Mouse (Mus musculus) embryonic facial prominence, embryonic 10.5 days (tissue): ENCODE results near the gene Coro1c. TPM values are rescaled to one million over a fixed set of nuclear protein-coding genes. Genes with fewer than 3 reads are reported as not detected.

Experiments
- DNase-seq: peaks from one replicate; pipeline ENCODE4 v3.0.0-alpha.2; 2017; ENCODE audit warnings: low spot score
- H3K27ac ChIP-seq: fragments of 300-500 bp; sonication (generic); replicated peaks from 2 replicates; pipeline ENCODE4 v1.5.1; 2016; ENCODE audit warnings: mild to moderate bottlenecking
- H3K27me3 ChIP-seq: fragments of 300-500 bp; sonication (generic); replicated peaks from 2 replicates; pipeline ENCODE4 v1.6.1; 2016; ENCODE audit warnings: low read depth, mild to moderate bottlenecking; ENCODE audit not compliant: poor library complexity, severe bottlenecking
- H3K36me3 ChIP-seq: fragments of 300-500 bp; sonication (generic); replicated peaks from 2 replicates; pipeline ENCODE4 v1.6.1; 2016; ENCODE audit warnings: mild to moderate bottlenecking, moderate library complexity
- H3K4me1 ChIP-seq: fragments of 300-500 bp; sonication (generic); 2 replicates; pipeline ENCODE4 v1.6.1; 2016
- H3K4me3 ChIP-seq: fragments of 300-500 bp; sonication (generic); 2 replicates; pipeline ENCODE4 v1.5.1; 2016; ENCODE audit warnings: mild to moderate bottlenecking, moderate library complexity
- H3K9me3 ChIP-seq: fragments of 300-500 bp; sonication (generic); 2 replicates; pipeline ENCODE4 v1.6.1; 2016; ENCODE audit warnings: mild to moderate bottlenecking
- WGBS: fragments of 180-500 bp; shearing (Covaris S2); methylation state at CpG from one replicate; pipeline ENCODE4 v1.1.7; 2016; 5-methylcytosine and 5-hydroxymethylcytosine counted together
- polyA plus RNA-seq: library from polyadenylated mRNA; unstranded; fragments of >200 nt; fragmentation: Nextera tagmentation; extraction: Ambion mirVana; gene quantifications from 2 replicates; pipeline ENCODE4 v1.2.1, GENCODE M21; 2016

Gene Coro1c
- polyA plus RNA-seq, 1 experiment from 2014 or later, result 178 TPM

DNA sequence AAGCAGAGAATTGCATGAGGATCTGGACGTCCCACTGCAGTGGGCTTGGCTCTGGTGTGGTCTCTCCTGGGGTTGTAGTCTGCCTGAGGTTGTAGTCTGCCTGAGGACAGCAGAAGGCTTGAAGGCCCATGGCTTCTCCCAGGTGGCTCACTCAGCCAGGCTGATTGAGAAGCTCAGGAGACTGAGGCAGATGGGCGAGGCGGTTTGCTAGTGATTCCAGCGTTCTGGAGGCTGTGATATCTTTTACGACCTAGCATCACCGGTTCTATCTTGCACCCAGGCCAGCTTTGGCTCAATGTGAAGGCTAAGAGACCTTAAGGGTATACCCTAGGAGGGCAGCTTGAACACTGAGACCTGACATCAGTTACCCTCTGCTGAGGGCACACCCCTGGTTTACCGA, 10.5 kb upstream of the Coro1c start:
- DNase-seq, result no peak
- 84% methylated on average over 7 of the region's 7 CpGs for WGBS
- peaks cover 40% of the 10 kb centered on the region for H3K4me1 ChIP-seq
- no peaks in the 10 kb centered on the region for H3K9me3 ChIP-seq
- H3K27me3 ChIP-seq, result no peaks in the 10 kb centered on the region
- H3K4me3 ChIP-seq, result no peak overlapping the region
- peak overlapping the region; percentile 55; the same call in 1 of the 2 replicates for H3K27ac ChIP-seq
- no peaks in the 10 kb centered on the region for H3K36me3 ChIP-seq

DNA sequence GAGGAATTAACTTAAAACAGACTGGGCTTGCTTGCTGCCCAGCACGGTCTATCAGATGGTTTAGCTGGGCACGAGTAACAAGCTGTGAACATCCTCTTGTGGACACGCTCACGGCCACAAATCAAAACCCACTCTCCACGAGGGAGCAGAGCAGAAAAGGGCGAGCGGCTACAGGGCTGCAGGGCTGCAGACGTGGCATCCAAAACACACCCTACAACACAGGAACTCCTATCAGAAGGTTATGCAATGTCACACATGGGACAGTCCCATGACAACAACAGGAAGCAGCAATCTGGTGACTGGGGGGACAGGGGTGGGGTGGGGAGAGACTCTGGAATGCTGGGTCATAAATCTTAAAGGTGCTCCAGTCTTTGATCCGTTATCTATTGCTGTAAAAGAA, 10.1 kb upstream of the Coro1c start:
- Histone ChIP-seq H3K27ac (peak overlapping the region; percentile 55; the same call in 1 of the 2 replicates), H3K4me1 (peaks cover 40% of the 10 kb centered on the region)
- 57% methylated on average over 9 of the region's 9 CpGs for WGBS

DNA sequence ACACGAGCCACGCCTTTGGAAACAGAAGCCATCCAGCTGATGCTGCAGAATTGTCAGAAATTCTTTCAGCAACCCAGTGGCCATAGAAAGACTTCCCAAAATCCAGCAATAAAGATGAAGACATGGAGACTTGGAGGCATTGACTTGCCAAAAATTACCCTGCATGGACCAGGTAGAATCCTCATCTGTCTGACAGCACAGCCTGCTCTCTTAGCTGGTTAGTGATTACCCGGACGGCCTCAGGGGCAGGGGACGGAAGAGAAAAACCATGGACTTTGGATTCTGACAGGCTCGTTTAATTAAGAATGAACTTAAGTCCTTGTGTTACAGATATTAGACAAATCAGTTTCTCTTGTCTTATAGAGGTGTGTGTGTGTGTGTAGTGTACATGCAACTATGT, 2.1 kb upstream of the Coro1c start:
- no peak for DNase-seq
- 65% methylated on average over 6 of the region's 6 CpGs for WGBS
- peaks cover 48% of the 10 kb centered on the region for H3K4me1 ChIP-seq

More for the DNA sequence above, 10.1 kb upstream of the Coro1c start:
- DNase-seq, result peak; percentile 39
- Histone ChIP-seq H3K4me3 (no peak overlapping the region), H3K27me3 (no peaks in the 10 kb centered on the region), H3K36me3 (no peaks in the 10 kb centered on the region), H3K9me3 (no peaks in the 10 kb centered on the region)

DNA sequence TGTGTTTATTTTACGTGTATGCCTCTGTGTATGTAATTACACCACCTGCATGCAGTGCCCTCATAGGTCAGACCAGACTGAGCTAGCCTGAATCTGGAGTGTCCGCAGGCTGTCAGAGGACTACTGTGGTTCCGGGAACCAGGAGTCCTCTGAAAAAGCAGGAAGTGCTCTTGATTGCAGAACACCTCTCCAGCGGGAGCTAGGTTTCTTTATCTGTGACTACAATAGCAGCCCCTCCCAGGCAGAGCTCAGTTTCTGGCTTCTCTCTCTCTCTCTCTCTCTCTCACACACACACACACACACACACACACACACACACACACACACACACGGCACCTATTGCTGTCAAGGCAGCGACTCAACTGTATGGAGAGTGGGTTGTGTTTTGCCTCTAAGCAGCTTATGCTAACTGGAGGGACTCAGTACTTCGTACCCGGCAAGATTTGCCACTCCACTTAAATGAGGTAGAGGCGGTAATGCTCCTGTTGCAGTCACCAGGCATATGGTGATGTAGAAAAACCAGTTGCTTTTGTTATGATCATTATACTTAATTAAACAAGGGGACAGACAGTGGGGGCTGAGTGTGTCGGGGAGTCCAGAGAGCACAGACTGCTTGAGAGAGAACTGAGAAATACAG, 1.6 kb upstream of the Coro1c start:
- Histone ChIP-seq H3K27ac (no peak overlapping the region; the same call in 1 of the 2 replicates), H3K27me3 (no peaks in the 10 kb centered on the region), H3K4me1 (peaks cover 54% of the 10 kb centered on the region), H3K9me3 (no peaks in the 10 kb centered on the region), H3K4me3 (no peak overlapping the region), H3K36me3 (no peaks in the 10 kb centered on the region)
- DNase-seq, result no peak
- WGBS, result 34% methylated on average over 10 of the region's 10 CpGs

More for the DNA sequence above, 2.1 kb upstream of the Coro1c start:
- Histone ChIP-seq H3K27me3 (no peaks in the 10 kb centered on the region), H3K4me3 (no peak overlapping the region), H3K9me3 (no peaks in the 10 kb centered on the region), H3K27ac (no peak overlapping the region; the same call in 1 of the 2 replicates), H3K36me3 (no peaks in the 10 kb centered on the region)

DNA sequence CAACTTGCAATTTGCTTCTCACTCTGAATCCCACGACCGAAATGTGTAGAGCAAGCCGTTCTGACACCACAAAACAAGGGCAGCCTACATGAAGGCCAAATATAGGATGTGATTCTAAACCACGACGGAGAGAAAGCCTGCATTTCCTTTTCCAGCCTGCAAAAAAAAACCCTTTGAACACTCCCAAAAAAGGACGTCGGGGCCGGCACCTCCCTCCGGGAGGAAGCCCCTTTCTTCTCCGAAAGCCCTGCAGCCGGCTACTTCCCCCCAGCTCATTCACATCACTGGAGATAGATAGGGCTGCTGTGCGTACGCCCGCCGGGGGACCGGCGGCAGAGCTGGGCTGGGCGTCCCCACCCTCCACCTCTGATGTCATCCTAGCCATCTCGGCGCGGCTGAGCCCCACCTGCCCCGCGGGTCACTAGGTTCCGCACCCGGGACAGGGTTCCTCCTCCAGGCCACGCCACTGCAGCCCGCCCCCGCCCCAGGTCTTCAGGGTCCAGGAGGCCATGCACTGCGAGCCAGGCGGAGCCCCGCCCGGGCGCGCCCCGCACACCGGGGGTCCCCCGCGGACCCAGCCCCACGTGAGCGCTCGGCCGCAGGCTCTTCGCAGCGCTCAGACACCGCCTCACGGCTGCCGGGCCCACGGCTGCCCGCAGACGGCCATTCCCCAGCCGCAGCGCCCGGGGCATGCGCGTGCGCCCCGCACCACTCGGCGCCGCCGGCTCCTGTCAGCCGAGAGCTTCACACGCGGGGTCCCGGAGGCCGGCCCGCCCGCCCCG, 581 bp downstream of the Coro1c start:
- Histone ChIP-seq H3K4me1 (peaks cover 67% of the 10 kb centered on the region), H3K36me3 (no peaks in the 10 kb centered on the region), H3K27me3 (no peaks in the 10 kb centered on the region), H3K4me3 (peak overlapping the region; percentile 99), H3K27ac (peak overlapping the region; percentile 97), H3K9me3 (no peaks in the 10 kb centered on the region)
- WGBS, result under 1% methylated on average over 69 of the region's 69 CpGs
- peak; percentile 76 for DNase-seq

DNA sequence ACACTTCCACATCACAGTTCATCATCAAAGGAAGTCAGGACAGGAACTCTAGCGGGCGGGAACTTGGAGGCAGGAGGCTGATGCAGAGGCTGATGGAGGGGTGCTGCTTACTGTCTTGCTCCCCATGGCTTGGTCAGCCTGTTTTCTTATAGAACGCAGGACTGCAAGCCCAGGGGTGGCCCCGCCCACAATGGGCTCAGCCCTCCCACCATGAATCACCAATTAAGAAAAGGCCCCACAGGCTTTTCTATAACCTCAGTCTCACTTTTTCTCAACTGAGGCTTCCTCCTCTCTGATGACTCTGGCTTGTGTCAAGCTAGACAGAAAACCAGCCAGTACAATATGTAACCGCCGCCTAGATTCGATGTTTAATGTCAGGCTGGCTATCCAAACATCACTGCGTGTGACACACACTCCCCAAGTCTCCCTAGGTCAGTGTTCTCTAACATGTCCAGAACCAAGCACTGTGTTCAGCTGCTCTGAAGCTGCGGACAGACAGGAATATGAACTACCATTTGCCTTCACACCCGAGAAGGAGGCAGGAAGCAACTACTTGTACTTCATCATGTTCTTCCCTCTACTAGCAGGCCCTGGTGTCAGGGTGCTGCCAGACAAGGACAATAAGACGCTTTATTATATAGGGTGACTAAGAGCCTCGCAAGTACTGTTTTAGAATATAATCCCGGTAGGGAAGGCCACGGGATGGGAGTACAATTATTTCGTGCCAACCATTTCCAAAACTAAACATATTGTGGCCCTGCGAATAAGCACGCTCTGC, 1.4 kb downstream of the Coro1c start:
- peaks cover 74% of the 10 kb centered on the region for H3K4me1 ChIP-seq
- H3K4me3 ChIP-seq, result peak overlapping the region; percentile 99
- WGBS, result 24% methylated on average over 17 of the region's 17 CpGs
- peak; percentile 68 for DNase-seq
- H3K27me3 ChIP-seq, result no peaks in the 10 kb centered on the region
- H3K9me3 ChIP-seq, result no peaks in the 10 kb centered on the region
- peak overlapping the region; percentile 97 for H3K27ac ChIP-seq
- H3K36me3 ChIP-seq, result no peaks in the 10 kb centered on the region

DNA sequence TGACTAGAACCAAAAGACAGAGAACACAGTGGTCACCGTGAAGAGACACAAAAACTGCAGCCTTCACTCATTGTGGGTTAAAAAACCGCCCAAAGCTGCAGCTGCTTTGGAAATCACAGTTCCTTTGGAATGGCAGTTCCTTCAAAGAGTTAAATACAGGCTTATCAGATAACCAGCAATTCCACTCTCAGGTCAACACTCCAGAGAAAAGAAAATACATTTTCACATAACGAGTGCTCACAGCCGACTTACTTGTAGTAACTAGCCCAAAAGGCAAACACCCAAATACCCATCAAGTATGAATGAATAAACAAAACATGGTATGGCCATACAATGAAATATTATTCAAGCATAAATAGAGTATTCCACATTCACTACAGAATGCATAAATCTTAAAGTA, 3.6 kb downstream of the Coro1c start:
- WGBS, result 45% methylated on average over 4 of the region's 4 CpGs
- H3K9me3 ChIP-seq, result no peaks in the 10 kb centered on the region
- no peak overlapping the region for H3K27ac ChIP-seq
- no peaks in the 10 kb centered on the region for H3K27me3 ChIP-seq
- H3K4me1 ChIP-seq, result peaks cover 79% of the 10 kb centered on the region
- H3K4me3 ChIP-seq, result no peak overlapping the region
- DNase-seq, result no peak
- H3K36me3 ChIP-seq, result no peaks in the 10 kb centered on the region

DNA sequence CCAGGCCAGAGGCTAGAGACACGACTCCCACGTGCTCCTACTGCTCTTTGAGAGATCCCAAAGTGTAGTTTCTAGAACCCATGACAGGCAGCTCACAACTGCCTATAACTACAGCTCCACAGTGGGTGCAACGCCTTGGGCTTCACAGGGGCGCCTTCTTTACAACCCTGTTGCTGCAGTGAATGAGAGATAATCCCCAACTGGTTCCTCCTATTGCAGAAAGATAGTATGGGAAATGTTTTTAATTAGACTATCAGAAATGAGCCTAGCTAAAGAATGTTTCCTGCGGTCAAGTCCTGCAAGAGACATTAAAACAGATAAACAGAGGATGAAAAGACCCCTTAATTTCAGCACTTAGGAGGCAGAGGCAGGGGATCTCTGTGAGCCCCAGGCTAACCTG, 5.6 kb downstream of the Coro1c start:
- Histone ChIP-seq H3K4me3 (no peak overlapping the region), H3K4me1 (peaks cover 71% of the 10 kb centered on the region), H3K27me3 (no peaks in the 10 kb centered on the region), H3K27ac (no peak overlapping the region), H3K9me3 (no peaks in the 10 kb centered on the region), H3K36me3 (peaks cover 3% of the 10 kb centered on the region; the same call in 1 of the 2 replicates)
- no peak for DNase-seq
- 75% methylated on average over 5 of the region's 5 CpGs for WGBS

DNA sequence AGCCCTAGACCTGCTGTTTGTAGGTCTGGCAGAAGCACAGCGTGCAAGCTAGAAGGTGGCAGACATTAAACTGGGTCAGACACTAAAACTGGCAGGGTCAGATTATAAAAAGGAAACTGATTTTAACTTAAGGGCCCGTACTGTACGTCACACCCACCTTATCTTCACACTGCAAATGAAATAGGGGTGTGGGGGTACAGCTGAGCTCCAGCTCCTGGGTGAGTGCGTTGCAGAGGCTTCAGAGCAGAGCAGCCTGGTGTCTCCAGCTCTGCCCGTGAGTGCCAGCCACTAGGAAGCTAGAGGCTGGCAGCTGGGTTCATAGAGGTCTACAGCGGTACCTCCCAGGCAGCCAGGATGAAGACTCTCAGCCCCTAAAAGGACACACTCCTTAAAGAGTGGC, 6.5 kb downstream of the Coro1c start:
- peaks cover 69% of the 10 kb centered on the region for H3K4me1 ChIP-seq
- H3K27ac ChIP-seq, result no peak overlapping the region
- no peaks in the 10 kb centered on the region for H3K9me3 ChIP-seq
- no peak for DNase-seq
- no peaks in the 10 kb centered on the region for H3K27me3 ChIP-seq
- H3K36me3 ChIP-seq, result peaks cover 3% of the 10 kb centered on the region; the same call in 1 of the 2 replicates
- H3K4me3 ChIP-seq, result no peak overlapping the region
- WGBS, result 85% methylated on average over 6 of the region's 6 CpGs

DNA sequence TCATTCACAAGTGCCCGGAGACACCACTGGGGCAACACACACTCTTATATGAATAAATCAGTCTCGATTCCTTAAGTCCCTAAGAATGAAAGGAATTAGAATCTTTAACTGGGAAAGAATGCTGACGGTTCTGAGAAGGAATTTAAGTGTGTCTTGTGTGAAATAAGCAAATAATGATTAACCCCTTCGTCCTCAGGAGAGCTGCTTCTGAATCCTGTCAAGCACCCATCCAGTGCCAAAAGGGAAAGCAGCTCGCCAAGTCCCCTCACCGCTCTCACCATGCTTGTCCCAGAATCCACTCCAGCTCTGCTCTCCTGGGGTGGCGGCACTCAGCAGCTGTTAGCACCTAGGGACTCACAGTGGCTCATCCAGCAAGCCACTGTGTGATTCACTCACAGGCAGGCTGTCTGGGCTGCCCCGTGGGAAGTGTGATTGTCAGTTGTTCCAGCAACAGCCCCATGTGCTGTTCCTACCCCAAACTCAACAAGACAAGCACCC, 7.4 kb downstream of the Coro1c start:
- no peak for DNase-seq
- no peak overlapping the region for H3K27ac ChIP-seq
- peaks cover 60% of the 10 kb centered on the region for H3K4me1 ChIP-seq
- peaks cover 3% of the 10 kb centered on the region; the same call in 1 of the 2 replicates for H3K36me3 ChIP-seq
- 65% methylated on average over 8 of the region's 8 CpGs for WGBS
- H3K9me3 ChIP-seq, result no peaks in the 10 kb centered on the region
- H3K27me3 ChIP-seq, result no peaks in the 10 kb centered on the region
- no peak overlapping the region for H3K4me3 ChIP-seq

DNA sequence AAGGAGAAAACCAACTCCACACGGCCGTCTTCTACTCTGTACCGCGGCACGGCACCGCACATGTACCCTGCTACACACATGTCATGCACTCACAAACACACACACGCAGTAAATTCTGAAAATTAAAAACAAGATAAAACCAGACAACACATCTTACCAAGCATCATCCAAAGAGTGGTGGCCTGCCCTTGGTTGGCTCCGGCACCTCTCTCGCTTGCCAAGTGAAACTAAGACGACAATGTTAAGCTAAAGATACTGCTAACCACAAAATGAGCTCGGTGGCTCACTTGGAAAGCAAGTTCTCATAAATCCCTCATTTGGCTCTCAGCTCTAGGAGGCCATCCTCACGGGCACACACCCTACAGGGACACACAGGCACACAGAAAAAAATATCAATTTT, 9.0 kb downstream of the Coro1c start:
- Histone ChIP-seq H3K4me3 (no peak overlapping the region), H3K9me3 (no peaks in the 10 kb centered on the region), H3K27me3 (no peaks in the 10 kb centered on the region), H3K27ac (no peak overlapping the region), H3K36me3 (peaks cover 6% of the 10 kb centered on the region; the same call in 1 of the 2 replicates), H3K4me1 (peaks cover 45% of the 10 kb centered on the region)
- 97% methylated on average over 12 of the region's 12 CpGs for WGBS
- no peak for DNase-seq

DNA sequence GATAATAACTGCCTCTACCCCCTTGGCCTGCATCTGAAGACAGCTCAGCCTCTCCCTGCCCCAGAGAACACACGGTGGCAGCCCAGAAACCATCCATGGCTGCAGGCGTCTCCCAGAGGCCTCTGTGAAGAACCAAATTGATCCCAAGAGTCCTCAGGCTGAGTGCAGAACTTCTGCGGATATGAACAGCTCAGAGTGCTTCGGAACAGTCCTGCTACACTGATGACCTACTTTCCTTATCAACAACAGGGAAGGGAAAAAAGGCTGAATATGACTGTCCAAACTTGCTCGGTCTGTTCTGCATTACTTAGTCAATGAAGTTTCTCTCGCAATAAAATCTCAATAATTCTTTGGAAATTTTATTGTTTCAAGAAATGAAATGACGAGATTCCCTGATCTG, 16.6 kb downstream of the Coro1c start:
- Histone ChIP-seq H3K4me3 (no peak overlapping the region), H3K27me3 (no peaks in the 10 kb centered on the region)
- WGBS, result 89% methylated on average over 7 of the region's 7 CpGs

More for the DNA sequence above, 16.6 kb downstream of the Coro1c start:
- Histone ChIP-seq H3K9me3 (no peaks in the 10 kb centered on the region), H3K36me3 (peaks cover 13% of the 10 kb centered on the region), H3K4me1 (peaks cover 38% of the 10 kb centered on the region), H3K27ac (no peak overlapping the region)
- no peak for DNase-seq
